Mouse (Mus musculus) MEL (cell line): ENCODE data around the gene Zdhhc8. TPM values are rescaled to one million over a fixed set of nuclear protein-coding genes. Genes with fewer than 3 reads are reported as not detected.

Source experiments
- DNase-seq: peaks from one replicate; pipeline ENCODE4 v3.0.0; 2011; ENCODE audit warnings: low read depth, low spot score
- H3K27ac ChIP-seq: 2 replicates; pipeline ENCODE4 v1.5.1; 2012; ENCODE audit warnings: low read depth, mild to moderate bottlenecking, control low read depth, low read length, moderate library complexity; ENCODE audit not compliant: control insufficient read depth
- H3K27me3 ChIP-seq, 2 experiments: fragments of 150-350 bp in 1 of 2; sonication (generic) in 1 of 2; 2 replicates each; pipeline ENCODE4 v1.6.1; 2012; ENCODE audit warnings: low read length in 2 of 2, mild to moderate bottlenecking in 2 of 2, improper control_type of control experiment in 1 of 2, moderate library complexity in 1 of 2; ENCODE audit not compliant: insufficient read depth in 2 of 2, control insufficient read depth in 1 of 2
- H3K36me3 ChIP-seq, 2 experiments: 2 replicates each; pipeline ENCODE4 v1.6.1; 2012 to 2014; ENCODE audit warnings: low read length in 2 of 2, improper control_type of control experiment in 1 of 2, inconsistent platforms in 1 of 2, mild to moderate bottlenecking in 1 of 2; ENCODE audit not compliant: insufficient read depth in 2 of 2, control insufficient read depth in 1 of 2
- H3K4me1 ChIP-seq, 2 experiments: fragments of 150-350 bp in 1 of 2; sonication (generic) in 1 of 2; 2 replicates each; pipeline ENCODE4 v1.6.1; 2012; ENCODE audit warnings: low read length in 2 of 2, improper control_type of control experiment in 1 of 2, mild to moderate bottlenecking in 1 of 2; ENCODE audit not compliant: insufficient read depth in 2 of 2, control insufficient read depth in 1 of 2
- H3K4me3 ChIP-seq, 2 experiments: fragments of 150-350 bp in 1 of 2; sonication (generic) in 1 of 2; 2 replicates each; pipeline ENCODE4 v1.5.1; 2012; ENCODE audit warnings: low read depth in 2 of 2, low read length in 2 of 2, mild to moderate bottlenecking in 2 of 2, moderate library complexity in 2 of 2, control low read depth in 1 of 2, improper control_type of control experiment in 1 of 2; ENCODE audit not compliant: control insufficient read depth in 1 of 2, insufficient read depth in 1 of 2
- H3K79me2 ChIP-seq: 2 replicates; pipeline ENCODE4 v1.6.1; 2012; ENCODE audit warnings: mild to moderate bottlenecking, low read length, moderate library complexity; ENCODE audit not compliant: control insufficient read depth, poor library complexity, insufficient read depth
- H3K9ac ChIP-seq: 2 replicates; pipeline ENCODE4 v1.6.1; 2012; ENCODE audit warnings: low read depth, mild to moderate bottlenecking, control low read depth, low read length, moderate library complexity; ENCODE audit not compliant: control insufficient read depth, poor library complexity, severe bottlenecking
- H3K9me3 ChIP-seq: fragments of 150-350 bp; sonication (generic); replicated peaks from 2 replicates; pipeline ENCODE4 v1.6.1; 2012; ENCODE audit warnings: mild to moderate bottlenecking, low read length, improper control_type of control experiment, moderate library complexity; ENCODE audit not compliant: insufficient read depth
- BHLHE40 ChIP-seq: IDR thresholded peaks from 2 replicates; pipeline ENCODE4 v1.6.1; 2012; ENCODE audit warnings: low read depth, mild to moderate bottlenecking, inconsistent platforms, low read length, improper control_type of control experiment, borderline replicate concordance
- ELF1 ChIP-seq: IDR thresholded peaks from 2 replicates; pipeline ENCODE4 v1.6.1; 2014; ENCODE audit warnings: low read depth, mild to moderate bottlenecking, inconsistent platforms, low read length, improper control_type of control experiment, moderate library complexity
- EP300 ChIP-seq, 2 experiments: IDR thresholded peaks; 2 replicates each; pipeline ENCODE4 v1.6.1; 2011; ENCODE audit warnings: improper control_type of control experiment in 2 of 2, low read length in 2 of 2, low read depth in 1 of 2, mild to moderate bottlenecking in 1 of 2
- GATA1 ChIP-seq: IDR thresholded peaks from 2 replicates; pipeline ENCODE4 v1.6.1; 2011; ENCODE audit warnings: low read depth, low read length, improper control_type of control experiment
- HCFC1 ChIP-seq: IDR thresholded peaks from 2 replicates; pipeline ENCODE4 v1.6.1; 2012; ENCODE audit warnings: low read depth, mild to moderate bottlenecking, inconsistent platforms, low read length, improper control_type of control experiment, moderate library complexity
- MAX ChIP-seq: IDR thresholded peaks from 2 replicates; pipeline ENCODE4 v1.6.1; 2011; ENCODE audit warnings: low read length, improper control_type of control experiment
- MAZ ChIP-seq: IDR thresholded peaks from 2 replicates; pipeline ENCODE4 v1.6.1; 2012; ENCODE audit warnings: low read depth, mild to moderate bottlenecking, inconsistent platforms, low read length, improper control_type of control experiment
- MXI1 ChIP-seq: IDR thresholded peaks from 2 replicates; pipeline ENCODE4 v1.6.1; 2011; ENCODE audit warnings: mild to moderate bottlenecking, low read depth, low read length, improper control_type of control experiment
- MYB ChIP-seq: IDR thresholded peaks from 2 replicates; pipeline ENCODE4 v1.6.1; 2011; ENCODE audit warnings: mild to moderate bottlenecking, low read depth, low read length, improper control_type of control experiment
- MYC ChIP-seq: IDR thresholded peaks from 2 replicates; pipeline ENCODE4 v1.6.1; 2011; ENCODE audit warnings: low read depth, mild to moderate bottlenecking, low read length, improper control_type of control experiment, moderate library complexity
- NELFE ChIP-seq: IDR thresholded peaks from 2 replicates; pipeline ENCODE4 v1.6.1; 2011; ENCODE audit warnings: low read depth, low read length, improper control_type of control experiment
- NRF1 ChIP-seq: IDR thresholded peaks from 2 replicates; pipeline ENCODE4 v1.6.1; 2014; ENCODE audit warnings: low read depth, mild to moderate bottlenecking, inconsistent platforms, low read length, improper control_type of control experiment, moderate library complexity; ENCODE audit not compliant: poor library complexity, insufficient read depth, severe bottlenecking
- POLR2A ChIP-seq, 2 experiments: IDR thresholded peaks; 2 replicates each; pipeline ENCODE4 v1.6.1; 2011 to 2012; ENCODE audit warnings: low read length in 2 of 2, mild to moderate bottlenecking in 2 of 2, control low read depth in 1 of 2, improper control_type of control experiment in 1 of 2, low read depth in 1 of 2, moderate library complexity in 1 of 2; ENCODE audit not compliant: control insufficient read depth in 1 of 2, insufficient read depth in 1 of 2, poor library complexity in 1 of 2
- SIN3A ChIP-seq: IDR thresholded peaks from 2 replicates; pipeline ENCODE4 v1.6.1; 2012; ENCODE audit warnings: low read length, improper control_type of control experiment, inconsistent platforms
- TBP ChIP-seq: IDR thresholded peaks from 2 replicates; pipeline ENCODE4 v1.8.0; 2011; ENCODE audit warnings: low read depth, low read length, improper control_type of control experiment
- USF1 ChIP-seq: IDR thresholded peaks from 2 replicates; pipeline ENCODE4 v1.6.1; 2014; ENCODE audit warnings: low read depth, mild to moderate bottlenecking, inconsistent platforms, low read length, improper control_type of control experiment, moderate library complexity
- USF2 ChIP-seq, 2 experiments: IDR thresholded peaks; 2 replicates each; pipeline ENCODE4 v1.6.1; 2011 to 2012; ENCODE audit warnings: improper control_type of control experiment in 2 of 2, low read length in 2 of 2, borderline replicate concordance in 1 of 2, inconsistent platforms in 1 of 2, low read depth in 1 of 2, mild to moderate bottlenecking in 1 of 2; ENCODE audit not compliant: insufficient read depth in 1 of 2
- ZC3H11A ChIP-seq: IDR thresholded peaks from 2 replicates; pipeline ENCODE4 v1.6.1; 2012; ENCODE audit warnings: low read depth, mild to moderate bottlenecking, inconsistent platforms, low read length, improper control_type of control experiment
- ZKSCAN1 ChIP-seq: IDR thresholded peaks from 2 replicates; pipeline ENCODE4 v1.6.1; 2012; ENCODE audit warnings: low read depth, mild to moderate bottlenecking, inconsistent platforms, low read length, improper control_type of control experiment, moderate library complexity
- ZMIZ1 ChIP-seq: IDR thresholded peaks from 2 replicates; pipeline ENCODE4 v1.6.1; 2012; ENCODE audit warnings: low read depth, mild to moderate bottlenecking, inconsistent platforms, low read length, improper control_type of control experiment, moderate library complexity
- ZNF384 ChIP-seq: IDR thresholded peaks from 2 replicates; pipeline ENCODE4 v1.6.1; 2012; ENCODE audit warnings: low read depth, mild to moderate bottlenecking, inconsistent platforms, low read length, improper control_type of control experiment
- polyA plus RNA-seq, 2 experiments: library from polyadenylated mRNA; stranded (reverse) in 1 of 2; unstranded in 1 of 2; fragments of >175 nt in 1 of 2; fragments of >200 nt in 1 of 2; gene quantifications; 2 replicates each; pipeline versions ENCODE4 v1.2.1 to v1.2.4; 2012; ENCODE audit warnings: low replicate concordance in 2 of 2, low read depth in 1 of 2; ENCODE audit not compliant: insufficient read length in 2 of 2, insufficient read depth in 1 of 2, missing spikeins in 1 of 2
- total RNA-seq: library from RNA; depleted of rRNA; stranded (reverse); fragments of 300-350 nt; gene quantifications from 2 replicates; pipeline ENCODE4 v1.2.3, GENCODE M21; 2012; rRNA removed

Zdhhc8 gene
- total RNA-seq: 9.1 and 9.6 TPM in 2 replicates
- polyA plus RNA-seq: 10 to 100 TPM in 1 of 2 experiments, not detected in 1; 33.2 TPM

DNA sequence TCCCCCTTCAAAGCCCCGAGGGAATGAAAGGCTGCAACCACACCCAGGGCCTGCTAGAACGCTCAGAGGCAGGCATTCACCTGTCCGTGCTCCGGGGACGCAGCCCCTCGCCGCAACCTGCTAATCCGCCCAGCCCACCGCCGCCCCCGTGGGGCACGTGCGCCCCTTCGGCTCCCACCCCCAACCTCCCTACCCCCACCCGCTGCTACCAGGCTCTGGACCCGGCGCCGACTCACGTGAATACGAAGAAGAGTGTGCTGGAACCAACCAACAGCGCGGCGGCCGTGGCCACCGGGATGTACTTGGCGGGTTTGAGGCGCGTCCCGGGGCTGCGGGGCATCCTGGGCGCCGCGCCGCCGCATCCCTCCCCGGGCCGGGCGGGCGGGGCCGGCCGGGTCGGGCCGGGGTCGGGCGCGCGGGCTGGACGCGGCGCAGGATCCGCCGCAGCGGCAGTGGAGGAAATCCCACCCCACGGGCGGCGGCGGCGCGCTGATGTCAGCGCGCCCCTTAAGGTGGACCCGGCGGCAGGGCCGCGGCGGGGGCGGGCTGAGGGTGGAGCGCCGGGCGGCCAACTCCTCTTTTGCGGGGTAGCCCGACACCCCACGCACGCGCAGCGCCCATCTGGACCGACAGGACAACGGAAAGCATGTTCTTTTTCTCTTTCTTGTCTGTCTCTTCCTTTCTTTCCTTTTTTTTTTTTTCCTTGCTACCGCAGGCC, at the start of gene Zdhhc8:
Zdhhc8 (minus strand) TSS at position 466 of the 718 bp plus-strand sequence.
- H3K4me3 ChIP-seq: peak within 1 kb of the TSS; percentile 82 to 96
- H3K27me3 ChIP-seq: no peaks in the 10 kb centered on the region
- no peaks in the 10 kb centered on the region for H3K9me3 ChIP-seq
- H3K27ac ChIP-seq: no peak within 1 kb of the TSS
- peak within 1 kb of the TSS; percentile 74 for H3K9ac ChIP-seq
- peaks cover 24% of the 10 kb centered on the region for H3K79me2 ChIP-seq
- peaks cover 0 to 21% of the 10 kb centered on the region in 2 experiments; a peak in 3 of 4 replicates for H3K4me1 ChIP-seq
- peaks cover 4 to 8% of the 10 kb centered on the region in 2 experiments; a peak in 3 of 4 replicates for H3K36me3 ChIP-seq
- peak; percentile 73 for DNase-seq
- TF ChIP-seq HCFC1 (peak; percentile 46; the same call in 1 of the 2 replicates), MAZ (peak; percentile 80; the same call in 1 of the 2 replicates), ZMIZ1 (no peak), NELFE (peak; percentile 34; the same call in 1 of the 2 replicates), TBP (no peak; the same call in 1 of the 2 replicates), EP300 (IDR thresholded peaks at IDR 0.05; ENCODE audit: low read depth in 1 of 2, low read length in 2 of 2) (no peak), MXI1 (peak; percentile 80), MAX (0 out of 2 replicates have a peak, but pooled peaks have one; percentile 20), NRF1 (peak; percentile 73), SIN3A (peak; percentile 29; the same call in 1 of the 2 replicates), POLR2A (IDR thresholded peaks at IDR 0.05; ENCODE audit: control insufficient read depth in 1 of 2, insufficient read depth in 1 of 2, low read depth in 1 of 2, low read length in 2 of 2, poor library complexity in 1 of 2) (peak in 1 of 2 experiments; percentile 40; a peak in 1 of 4 replicates), GATA1 (no peak), BHLHE40 (peak; percentile 57; the same call in 1 of the 2 replicates), ZNF384 (0 out of 2 replicates have a peak, but pooled peaks have one; percentile 14)

GRCm38 (mm10) chr16:18275166-18275565, 40.2 kb upstream of the Zdhhc8 start:
- H3K79me2 ChIP-seq: peaks cover 5% of the 10 kb centered on the region; the same call in 1 of the 2 replicates
- no peak overlapping the region for H3K9ac ChIP-seq
- H3K36me3 ChIP-seq: peaks cover 0 to 56% of the 10 kb centered on the region in 2 experiments; a peak in 2 of 4 replicates
- no peak overlapping the region for H3K4me3 ChIP-seq
- TF ChIP-seq MYB: no peak
- no peak for TF ChIP-seq MYC
- TF ChIP-seq ZKSCAN1: no peak
- TF ChIP-seq USF1: no peak
- no peak for TF ChIP-seq ELF1
- no peak for TF ChIP-seq NELFE
- TF ChIP-seq POLR2A (IDR thresholded peaks at IDR 0.05; ENCODE audit: control insufficient read depth in 1 of 2, insufficient read depth in 1 of 2, low read depth in 1 of 2, low read length in 2 of 2, poor library complexity in 1 of 2): no peak
- TF ChIP-seq USF2 (IDR thresholded peaks at IDR 0.05; ENCODE audit: borderline replicate concordance in 1 of 2, insufficient read depth in 1 of 2, low read depth in 1 of 2, low read length in 2 of 2): no peak
- TF ChIP-seq ZC3H11A: no peak
- TF ChIP-seq MAZ: no peak
- TF ChIP-seq MXI1: no peak
- TF ChIP-seq GATA1: no peak
- H3K27me3 ChIP-seq: no peaks in the 10 kb centered on the region
- H3K27ac ChIP-seq: no peak overlapping the region
- H3K4me1 ChIP-seq: no peaks in the 10 kb centered on the region
- H3K9me3 ChIP-seq: no peaks in the 10 kb centered on the region
- DNase-seq: no peak
